35 mouse cellular contexts compared by ENCODE assay signal in genomic region chr12:81091641-81092040, GRCm38 (mm10).
"Had no signal": no experiment of that assay in that cellular context is flagged by ENCODE, and none has a peak within 500 bp of the region (broad histone marks: within the 10 kb centered on the region; RNA-seq: fewer than 3 reads in every experiment).

No protein-coding gene starts in this region.

- H3K4me1 ChIP-seq: heart, embryonic 15.5 days; hindbrain, embryonic 12.5 days; hindbrain, embryonic 15.5 days had no signal

- H3K27ac ChIP-seq: heart, embryonic 13.5 days; heart, embryonic 15.5 days; hindbrain, embryonic 10.5 days; hindbrain, embryonic 12.5 days; hindbrain, embryonic 13.5 days; hindbrain, embryonic 14.5 days; hindbrain, embryonic 15.5 days; hindbrain, postnatal 0 days; intestine, embryonic 15.5 days; kidney, embryonic 15.5 days; kidney, postnatal 0 days; layer of hippocampus, adult 2 months; left cerebral cortex, adult 2 months had no signal

- H3K36me3 ChIP-seq: heart, embryonic 12.5 days; heart, embryonic 13.5 days; heart, embryonic 15.5 days; hindbrain, embryonic 10.5 days; hindbrain, embryonic 12.5 days; hindbrain, embryonic 13.5 days; hindbrain, embryonic 15.5 days; intestine, embryonic 15.5 days; kidney, embryonic 15.5 days had no signal

- ATAC-seq: hindbrain, embryonic 16.5 days; hindbrain, postnatal 0 days; inflammation-experienced regulatory T-cells, adult 6 months; intestine, embryonic 15.5 days; intestine, embryonic 16.5 days; intestine, postnatal 0 days had no signal

- H3K4me3 ChIP-seq: heart, embryonic 12.5 days; heart, embryonic 13.5 days; heart, embryonic 15.5 days; hindbrain, embryonic 10.5 days; hindbrain, embryonic 12.5 days; hindbrain, embryonic 13.5 days; hindbrain, embryonic 15.5 days; intestine, embryonic 15.5 days; kidney, embryonic 15.5 days; layer of hippocampus, adult 2 months; left cerebral cortex, adult 2 months had no signal

- H3K27me3 ChIP-seq: heart, embryonic 15.5 days; hindbrain, embryonic 12.5 days; hindbrain, embryonic 13.5 days; hindbrain, embryonic 15.5 days; intestine, embryonic 15.5 days had no signal

- DNase-seq: heart, postnatal 10 days; heart, postnatal 14 days; heart, postnatal 36 days; heart, postnatal 4 days; kidney, adult 11 months; kidney, adult 18-20 months; kidney, adult 2 months; kidney, adult 8-10 months; kidney, adult 9 months; kidney, postnatal 10 days; kidney, postnatal 14 days; kidney, postnatal 25 days; kidney, postnatal 36 days; kidney, postnatal 4 days; layer of hippocampus, adult 9-11 months; layer of hippocampus, postnatal 36 days had no signal

- H3K4me2 ChIP-seq: heart, embryonic 11.5 days; heart, embryonic 12.5 days; heart, embryonic 13.5 days; heart, embryonic 15.5 days; hindbrain, embryonic 12.5 days; hindbrain, embryonic 13.5 days; hindbrain, embryonic 14.5 days; hindbrain, embryonic 15.5 days; intestine, embryonic 15.5 days; kidney, embryonic 15.5 days had no signal

- H3K9me3 ChIP-seq: heart, embryonic 12.5 days; heart, embryonic 13.5 days; heart, embryonic 15.5 days; hindbrain, embryonic 10.5 days; hindbrain, embryonic 12.5 days; hindbrain, embryonic 13.5 days; hindbrain, embryonic 15.5 days; intestine, embryonic 15.5 days; kidney, embryonic 15.5 days had no signal

- H3K9ac ChIP-seq: heart, embryonic 12.5 days; heart, embryonic 13.5 days; heart, embryonic 15.5 days; hindbrain, embryonic 12.5 days; hindbrain, embryonic 13.5 days; hindbrain, embryonic 14.5 days; hindbrain, embryonic 15.5 days; intestine, embryonic 15.5 days; kidney, embryonic 15.5 days had no signal
